Mouse (Mus musculus): ENCODE results near the gene Ssu72. TPM values are rescaled to one million over a fixed set of nuclear protein-coding genes. Genes with fewer than 3 reads are reported as not detected.
"Not testable (repeated sequence)": the region's sequence is repeated elsewhere in the genome, so short reads cannot be mapped to it uniquely, and the experiment has no call there.

Gene Ssu72
- polyA plus RNA-seq, 1 experiment from 2014 or later = 140 TPM

DNA sequence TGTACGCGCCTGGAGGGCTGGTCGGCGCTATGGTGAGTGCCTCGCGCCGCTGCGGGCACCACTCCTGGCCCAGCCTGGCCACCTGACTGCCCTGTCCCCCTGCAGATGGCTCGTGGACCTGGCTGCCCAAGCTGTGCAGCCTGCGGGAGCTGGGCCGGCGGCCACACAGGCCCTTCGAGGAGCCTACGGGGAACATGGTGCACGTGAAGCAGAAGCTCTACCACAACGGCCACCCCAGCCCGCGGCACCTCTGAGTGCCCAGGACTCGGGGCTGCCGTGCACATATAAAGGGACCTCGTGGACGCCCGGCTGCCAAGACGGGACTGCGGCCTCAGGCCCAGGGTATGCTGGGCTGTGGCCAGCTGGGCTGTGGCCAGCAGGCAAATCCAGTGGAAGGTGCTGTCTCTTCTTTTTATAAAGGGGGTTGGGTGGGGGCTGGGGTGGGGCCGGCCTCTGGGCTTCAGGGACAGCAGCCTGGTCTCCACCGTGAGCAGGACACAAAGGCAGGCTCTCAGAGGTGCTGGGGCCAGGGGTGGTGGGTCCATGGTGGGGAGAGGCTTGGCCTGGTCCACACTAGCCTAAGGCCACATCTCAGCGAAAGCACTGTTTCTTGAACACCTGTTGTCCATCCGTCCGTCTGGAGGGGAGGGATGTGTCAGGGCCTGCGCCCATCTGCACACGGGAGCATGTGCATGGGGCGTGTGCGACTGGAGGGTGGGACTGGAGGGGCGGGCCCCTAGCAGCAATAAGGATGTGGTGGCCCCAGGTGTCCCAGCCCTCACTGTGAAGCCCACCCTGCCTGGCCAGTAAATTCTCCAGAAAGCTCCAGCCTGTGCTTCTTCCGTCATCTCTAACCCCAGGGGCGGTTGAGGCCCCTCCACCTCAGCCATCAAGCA is 35.4 kb downstream of the Ssu72 start:
- peaks cover 73% of the 10 kb centered on the region for H3K36me3 ChIP-seq
- peaks cover 14% of the 10 kb centered on the region for H3K4me1 ChIP-seq
- H3K27ac ChIP-seq (replicated peaks) = no peak overlapping the region
- no peak overlapping the region for H3K4me3 ChIP-seq
- H3K27me3 ChIP-seq = no peaks in the 10 kb centered on the region
- no peaks in the 10 kb centered on the region for H3K9me3 ChIP-seq
- no peak overlapping the region for H3K9ac ChIP-seq (replicated peaks)
- peak; percentile 13; the same call in 1 of the 2 replicates for ATAC-seq (ENCODE audit: low FRiP score, low read depth)
- no peak overlapping the region for H3K4me2 ChIP-seq (replicated peaks)
- 87% methylated on average over 37 of the region's 37 CpGs for WGBS

DNA sequence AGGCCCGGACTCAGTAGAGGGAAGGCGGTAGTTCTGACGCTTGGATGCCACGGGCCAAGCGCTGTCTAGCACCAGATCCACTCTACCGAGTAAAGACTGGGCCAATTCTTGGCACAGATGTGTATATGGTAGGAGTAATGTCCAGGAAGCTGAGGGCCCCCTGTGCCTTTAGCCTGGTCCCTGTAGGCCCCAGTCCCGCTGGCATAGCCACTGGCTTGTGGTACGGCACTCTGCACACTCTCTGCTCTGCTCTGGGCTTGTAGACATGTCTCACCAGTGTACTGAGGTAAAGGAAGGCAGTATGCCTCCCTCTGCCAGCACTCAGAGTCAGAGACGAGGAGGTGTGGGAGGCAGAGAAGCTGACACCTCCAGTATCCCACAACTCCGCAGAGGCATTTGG is 36.1 kb downstream of the Ssu72 start:
- H3K27ac ChIP-seq (replicated peaks); ATAC-seq (ENCODE audit: low FRiP score, low read depth); H3K4me2 ChIP-seq (replicated peaks); H3K9me3 ChIP-seq; H3K9ac ChIP-seq (replicated peaks); H3K27me3 ChIP-seq; H3K4me1 ChIP-seq; H3K4me3 ChIP-seq: not testable (repeated sequence)
- H3K36me3 ChIP-seq = peaks cover 80% of the 10 kb centered on the region
- WGBS = 92% methylated on average over 10 of the region's 10 CpGs

DNA sequence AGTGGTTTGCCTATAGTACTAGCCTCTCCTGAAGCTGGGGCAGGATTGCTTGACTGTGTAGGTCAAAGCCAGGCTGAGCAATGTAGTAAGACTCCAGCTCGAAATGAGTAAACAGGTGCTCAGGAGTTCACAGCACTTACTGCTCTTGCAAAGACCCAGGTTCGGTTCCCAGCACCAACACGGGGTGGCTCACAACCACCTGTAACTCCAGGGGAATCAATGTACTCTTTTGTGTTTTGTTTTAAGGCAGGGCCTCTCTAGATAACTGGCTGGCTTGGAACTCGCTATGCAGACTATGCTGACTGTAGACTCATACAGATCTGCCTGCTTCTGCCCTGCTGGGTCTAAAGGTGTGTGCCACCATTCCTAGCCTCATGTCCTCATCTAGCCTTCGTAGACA is 38.1 kb downstream of the Ssu72 start:
- 96% methylated on average over 5 of the region's 5 CpGs for WGBS
- peaks cover 86% of the 10 kb centered on the region for H3K36me3 ChIP-seq

DNA sequence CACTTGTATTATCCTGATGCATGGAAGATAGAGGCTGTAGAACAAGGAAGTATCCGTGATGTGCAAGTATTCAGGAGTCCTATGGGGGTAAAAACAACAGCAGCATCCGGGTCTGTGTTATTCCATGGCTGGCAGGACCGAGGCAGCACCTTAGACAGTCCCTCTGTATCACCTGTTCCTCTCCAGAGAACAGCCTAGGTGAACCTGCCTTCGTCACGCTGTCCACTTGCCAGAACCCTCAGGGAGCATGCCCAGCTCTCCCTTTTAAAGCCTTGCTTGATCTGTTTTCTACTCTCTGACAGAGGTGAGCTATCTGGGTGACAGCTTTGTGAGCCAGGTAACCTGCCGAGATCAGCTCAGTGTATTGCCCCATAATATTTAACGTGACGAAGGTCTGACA is 39.9 kb downstream of the Ssu72 start:
- H3K27me3 ChIP-seq = no peaks in the 10 kb centered on the region
- H3K4me1 ChIP-seq = no peaks in the 10 kb centered on the region
- H3K9ac ChIP-seq (replicated peaks) = no peak overlapping the region
- no peak for ATAC-seq (ENCODE audit: low FRiP score, low read depth)
- H3K36me3 ChIP-seq = peaks cover 97% of the 10 kb centered on the region
- H3K9me3 ChIP-seq = no peaks in the 10 kb centered on the region
- no peak overlapping the region for H3K27ac ChIP-seq (replicated peaks)
- H3K4me3 ChIP-seq = no peak overlapping the region
- no peak overlapping the region for H3K4me2 ChIP-seq (replicated peaks)
- 95% methylated on average over 8 of the region's 8 CpGs for WGBS

More for the DNA sequence above, 38.1 kb downstream of the Ssu72 start:
- Histone ChIP-seq H3K4me3 (no peak overlapping the region), H3K9me3 (no peaks in the 10 kb centered on the region), H3K27ac (replicated peaks) (no peak overlapping the region), H3K4me1 (no peaks in the 10 kb centered on the region), H3K9ac (replicated peaks) (no peak overlapping the region), H3K4me2 (replicated peaks) (no peak overlapping the region), H3K27me3 (no peaks in the 10 kb centered on the region)
- no peak for ATAC-seq (ENCODE audit: low FRiP score, low read depth)

GRCm38 (mm10) chr4:155745136-155745535 is 40.5 kb downstream of the Ssu72 start:
- ATAC-seq (ENCODE audit: low FRiP score, low read depth) = no peak
- Histone ChIP-seq H3K4me2 (replicated peaks) (no peak overlapping the region), H3K4me1 (no peaks in the 10 kb centered on the region), H3K9me3 (no peaks in the 10 kb centered on the region), H3K27ac (replicated peaks) (no peak overlapping the region), H3K9ac (replicated peaks) (no peak overlapping the region), H3K27me3 (no peaks in the 10 kb centered on the region), H3K4me3 (no peak overlapping the region), H3K36me3 (peaks cover 97% of the 10 kb centered on the region)
- WGBS = 92% methylated on average over 5 of the region's 5 CpGs

GRCm38 (mm10) chr4:155746036-155746548 is 41.5 kb downstream of the Ssu72 start:
- no peak for ATAC-seq (ENCODE audit: low FRiP score, low read depth)
- no peak overlapping the region for H3K4me2 ChIP-seq (replicated peaks)
- no peak overlapping the region for H3K9ac ChIP-seq (replicated peaks)
- WGBS = 93% methylated on average over 8 of the region's 8 CpGs
- no peak overlapping the region for H3K27ac ChIP-seq (replicated peaks)
- H3K27me3 ChIP-seq = no peaks in the 10 kb centered on the region
- no peak overlapping the region for H3K4me3 ChIP-seq
- no peaks in the 10 kb centered on the region for H3K4me1 ChIP-seq
- H3K9me3 ChIP-seq = no peaks in the 10 kb centered on the region
- H3K36me3 ChIP-seq = peaks cover 97% of the 10 kb centered on the region

- ATAC-seq (ENCODE audit: low FRiP score, low read depth) = no peak
- Histone ChIP-seq H3K27ac (replicated peaks) (no peak overlapping the region), H3K4me3 (no peak overlapping the region), H3K4me1 (no peaks in the 10 kb centered on the region), H3K9me3 (no peaks in the 10 kb centered on the region), H3K4me2 (replicated peaks) (no peak overlapping the region), H3K27me3 (no peaks in the 10 kb centered on the region), H3K9ac (replicated peaks) (no peak overlapping the region), H3K36me3 (peaks cover 97% of the 10 kb centered on the region)
- WGBS = 90% methylated on average over 17 of the region's 17 CpGs
Observed at GRCm38 (mm10) chr4:155746575-155747490, 42.2 kb downstream of the Ssu72 start.

GRCm38 (mm10) chr4:155757011-155757410 is 52.4 kb downstream of the Ssu72 start:
- Histone ChIP-seq H3K4me3 (no peak overlapping the region), H3K9ac (replicated peaks) (no peak overlapping the region), H3K4me2 (replicated peaks) (no peak overlapping the region), H3K4me1 (peaks cover 19% of the 10 kb centered on the region), H3K9me3 (no peaks in the 10 kb centered on the region), H3K27me3 (no peaks in the 10 kb centered on the region), H3K36me3 (peaks cover 52% of the 10 kb centered on the region), H3K27ac (replicated peaks) (no peak overlapping the region)
- WGBS = 93% methylated on average over 12 of the region's 12 CpGs
- no peak for ATAC-seq (ENCODE audit: low FRiP score, low read depth)

GRCm38 (mm10) chr4:155759862-155760612 is 55.4 kb downstream of the Ssu72 start:
- 5% methylated on average over 10 of the region's 10 CpGs for WGBS
- peak overlapping the region; percentile 78 for H3K9ac ChIP-seq (replicated peaks)
- no peak overlapping the region for H3K27ac ChIP-seq (replicated peaks)
- H3K9me3 ChIP-seq = no peaks in the 10 kb centered on the region
- H3K4me3 ChIP-seq = peak overlapping the region; percentile 88
- H3K36me3 ChIP-seq = peaks cover 25% of the 10 kb centered on the region
- peaks cover 19% of the 10 kb centered on the region for H3K4me1 ChIP-seq
- 0 out of 2 replicates have a peak, but pooled peaks have one; percentile 11 for ATAC-seq (ENCODE audit: low FRiP score, low read depth)
- no peaks in the 10 kb centered on the region for H3K27me3 ChIP-seq
- peak overlapping the region; percentile 97 for H3K4me2 ChIP-seq (replicated peaks)

GRCm38 (mm10) chr4:155760613-155761355 is 56.2 kb downstream of the Ssu72 start, which contains the start of gene Atad3a:
Gene Atad3a (minus strand): TSS chr4:155761093.
- WGBS = under 1% methylated on average over 68 of the region's 68 CpGs
- Histone ChIP-seq H3K27ac (replicated peaks) (0 out of 2 replicates have a peak within 1 kb of the TSS, but pooled peaks have one; percentile 46), H3K9ac (replicated peaks) (peak within 1 kb of the TSS; percentile 78), H3K36me3 (peaks cover 18% of the 10 kb centered on the region), H3K4me3 (peak within 1 kb of the TSS; percentile 88), H3K27me3 (no peaks in the 10 kb centered on the region), H3K4me2 (replicated peaks) (peak within 1 kb of the TSS; percentile 97), H3K9me3 (no peaks in the 10 kb centered on the region), H3K4me1 (peaks cover 19% of the 10 kb centered on the region)
- peak; percentile 95 for ATAC-seq (ENCODE audit: low FRiP score, low read depth)
